Comparison of ENCODE assay signal across 9 mouse cellular contexts in genomic region chr6:114478771-114479170, GRCm38 (mm10).
DNase-seq lines count a peak whose midpoint lies in the region; ATAC-seq lines count a peak whose summit lies in the region.
"Had no signal": no experiment of that assay in that cellular context is flagged by ENCODE, and none has a peak within 500 bp of the region (broad histone marks: within the 10 kb centered on the region; RNA-seq: fewer than 3 reads in every experiment).

No protein-coding gene starts in this region.

- H3K4me2 ChIP-seq in lung, embryonic 16.5 days (ENCODE audit: low read depth, low read length), result no peak overlapping the region
- H3K4me2 ChIP-seq: midbrain, embryonic 12.5 days had no signal

- no peaks in the 10 kb centered on the region for H3K36me3 ChIP-seq in lung, embryonic 16.5 days (ENCODE audit: control insufficient read depth, insufficient read depth, low read length)
- H3K36me3 ChIP-seq: midbrain, embryonic 12.5 days had no signal

- no peaks in the 10 kb centered on the region; the same call in 1 of the 2 replicates for H3K27me3 ChIP-seq in lung, embryonic 16.5 days (ENCODE audit: control insufficient read depth, insufficient read depth, low read depth, low read length)
- H3K27me3 ChIP-seq: midbrain, embryonic 12.5 days had no signal

- peaks cover 5% of the 10 kb centered on the region; the same call in 1 of the 2 replicates for H3K4me1 ChIP-seq in lung, embryonic 16.5 days (replicated peaks; ENCODE audit: control insufficient read depth, insufficient read depth, low read length)

- no peaks in the 10 kb centered on the region for H3K9me3 ChIP-seq in lung, embryonic 16.5 days (ENCODE audit: control insufficient read depth, low read length)
- H3K9me3 ChIP-seq: midbrain, embryonic 12.5 days had no signal

- 25% methylated on average over 4 of the region's 4 CpGs for whole genome bisulfite sequencing in lung, embryonic 16.5 days

- no peak for DNase-seq in frontal cortex, adult 2 months (ENCODE audit: extremely low spot score in 1 of 2, low spot score in 1 of 2)
- DNase-seq in urinary bladder, postnatal 14 days (ENCODE audit: low spot score), result peak; percentile 64
- DNase-seq in urinary bladder, adult 2 months (ENCODE audit: low spot score), result no peak
- DNase-seq in spleen, postnatal 14 days (ENCODE audit: low spot score in 2 of 2), result no peak
- no peak for DNase-seq in thymus, postnatal 10 days (ENCODE audit: low spot score in 2 of 2)
- no peak for DNase-seq in thymus, postnatal 25 days

- H3K27ac ChIP-seq in lung, embryonic 16.5 days (ENCODE audit: low read length), result peak overlapping the region; percentile 55
- H3K27ac ChIP-seq: midbrain, embryonic 12.5 days had no signal

- no peak overlapping the region for H3K9ac ChIP-seq in lung, embryonic 16.5 days (ENCODE audit: low read length)
- H3K9ac ChIP-seq: midbrain, embryonic 12.5 days had no signal

- peak; percentile 43 for ATAC-seq in frontal cortex, adult (ENCODE audit: low TSS enrichment)
- ATAC-seq in lung, embryonic 16.5 days (ENCODE audit: low read depth), result peak; percentile 86

- no peak overlapping the region for H3K4me3 ChIP-seq in lung, embryonic 16.5 days (ENCODE audit: low read length)
- H3K4me3 ChIP-seq: midbrain, embryonic 12.5 days had no signal
